Mouse (Mus musculus): ENCODE results near the gene Gcnt2.

DNA sequence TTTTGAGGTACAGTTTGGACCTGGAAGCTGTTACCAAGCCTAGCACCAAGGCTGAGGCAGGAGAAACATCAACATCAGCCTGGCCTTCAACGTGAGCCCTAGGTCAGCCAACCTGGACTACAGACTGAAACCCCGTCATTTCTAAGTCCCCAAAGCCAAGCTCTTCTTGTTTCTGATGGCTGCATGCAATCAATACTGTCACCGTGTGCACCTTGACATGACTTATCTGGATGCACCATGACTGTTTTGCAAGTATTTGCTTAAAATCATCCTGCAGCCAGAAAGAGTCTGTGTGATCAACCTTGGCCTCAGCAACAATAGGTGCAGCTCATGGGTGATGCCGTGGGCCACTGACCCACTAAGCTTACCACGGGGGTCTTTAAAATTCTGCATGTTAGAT is 23.1 kb downstream of the Gcnt2 start:
- TF ChIP-seq CTCF (IDR thresholded peaks at IDR 0.05; ENCODE audit: borderline replicate concordance, extremely low read depth, insufficient read depth, insufficient read length): no peak
- TF ChIP-seq POLR2A (IDR thresholded peaks at IDR 0.05; ENCODE audit: borderline replicate concordance, extremely low read depth, insufficient read depth, insufficient read length, poor library complexity, severe bottlenecking): no peak

Measured in brain, embryonic 14.5 days (tissue).